Mouse (Mus musculus) heart, adult 2 months (tissue): ENCODE data around the gene Tnfsf13. TPM values are rescaled to one million over a fixed set of nuclear protein-coding genes. Genes with fewer than 3 reads are reported as not detected.

Source experiments
- DNase-seq, 2 experiments: peaks; one replicate each; pipeline ENCODE4 v3.0.0; 2021
- H3K27ac ChIP-seq: fragments of 200-600 bp; 2 replicates; pipeline ENCODE4 v1.8.1; 2022
- H3K27me3 ChIP-seq: fragments of 200-500 bp; 2 replicates; pipeline ENCODE4 v1.6.1; 2012; ENCODE audit warnings: mild to moderate bottlenecking, low read length, inconsistent platforms, mixed read lengths; ENCODE audit not compliant: control insufficient read depth, insufficient read depth
- H3K36me3 ChIP-seq: fragments of 200-500 bp; 2 replicates; pipeline ENCODE4 v1.6.1; 2012; ENCODE audit warnings: low read length, inconsistent platforms; ENCODE audit not compliant: control insufficient read depth, insufficient read depth
- H3K4me1 ChIP-seq: fragments of 200-500 bp; 2 replicates; pipeline ENCODE4 v1.6.1; 2011; ENCODE audit warnings: low read length; ENCODE audit not compliant: control insufficient read depth, insufficient read depth
- H3K4me3 ChIP-seq: fragments of 200-600 bp; 2 replicates; pipeline ENCODE4 v1.8.1; 2022
- H3K79me2 ChIP-seq: fragments of 200-500 bp; replicated peaks from 2 replicates; pipeline ENCODE4 v1.6.1; 2012; ENCODE audit warnings: mild to moderate bottlenecking, inconsistent platforms, low read length, moderate library complexity, mixed read lengths; ENCODE audit not compliant: control insufficient read depth, insufficient read depth
- H3K9ac ChIP-seq: fragments of 200-500 bp; 2 replicates; pipeline ENCODE4 v1.6.1; 2012; ENCODE audit warnings: low read depth, mild to moderate bottlenecking, control low read depth, inconsistent platforms, low read length, mixed read lengths
- CTCF ChIP-seq: fragments of 200-600 bp; IDR thresholded peaks from 2 replicates; pipeline ENCODE4 v1.8.1; 2022; ENCODE audit warnings: antibody characterized with exemption, mild to moderate bottlenecking, moderate library complexity
- EP300 ChIP-seq: fragments of 200-500 bp; IDR thresholded peaks from 2 replicates; pipeline ENCODE4 v1.6.1; 2011; ENCODE audit warnings: low read depth, low read length, control low read depth; ENCODE audit not compliant: insufficient read depth
- POLR2A ChIP-seq: fragments of 200-500 bp; IDR thresholded peaks from 2 replicates; pipeline ENCODE4 v1.6.1; 2011; ENCODE audit warnings: mild to moderate bottlenecking, low read depth, low read length, control low read depth; ENCODE audit not compliant: insufficient read depth
- WGBS: fragments of 180-500 bp; shearing (Covaris S2); methylation state at CpG from one replicate; pipeline ENCODE4 v1.1.7; 2018; 5-methylcytosine and 5-hydroxymethylcytosine counted together
- intact Hi-C: fragments of 180-260 bp; cut with DNase I; formaldehyde crosslinking; loops from one replicate; pipeline ENCODE4 v1.15.1; 2025
- polyA plus RNA-seq: library from polyadenylated mRNA; depleted of rRNA; stranded (reverse); fragments of >200 nt; gene quantifications from 2 replicates; pipeline ENCODE4 v1.2.3, GENCODE M21; 2012
- total RNA-seq, 2 experiments: library from RNA; stranded (reverse); gene quantifications; 2 replicates each; pipeline ENCODE4 v1.2.3; 2021

Gene Tnfsf13
- total and polyA plus RNA-seq, 3 experiments = 1.4 to 3.2 (median 2.9) TPM

GRCm38 (mm10) chr11:69712954-69713672 is 27.5 kb upstream of the Tnfsf13 start:
- no peaks in the 10 kb centered on the region for H3K79me2 ChIP-seq
- no peaks in the 10 kb centered on the region for H3K27me3 ChIP-seq
- no peak overlapping the region for H3K4me3 ChIP-seq
- H3K27ac ChIP-seq = no peak overlapping the region
- no peak overlapping the region for H3K9ac ChIP-seq
- intact Hi-C loops = no loop called here
- no peaks in the 10 kb centered on the region; the same call in 1 of the 2 replicates for H3K4me1 ChIP-seq
- DNase-seq = no peak
- no peaks in the 10 kb centered on the region for H3K36me3 ChIP-seq
- TF ChIP-seq POLR2A = no peak
- no peak for TF ChIP-seq CTCF
- TF ChIP-seq EP300 = no peak
- WGBS = 88% methylated on average over 20 of the region's 20 CpGs

DNA sequence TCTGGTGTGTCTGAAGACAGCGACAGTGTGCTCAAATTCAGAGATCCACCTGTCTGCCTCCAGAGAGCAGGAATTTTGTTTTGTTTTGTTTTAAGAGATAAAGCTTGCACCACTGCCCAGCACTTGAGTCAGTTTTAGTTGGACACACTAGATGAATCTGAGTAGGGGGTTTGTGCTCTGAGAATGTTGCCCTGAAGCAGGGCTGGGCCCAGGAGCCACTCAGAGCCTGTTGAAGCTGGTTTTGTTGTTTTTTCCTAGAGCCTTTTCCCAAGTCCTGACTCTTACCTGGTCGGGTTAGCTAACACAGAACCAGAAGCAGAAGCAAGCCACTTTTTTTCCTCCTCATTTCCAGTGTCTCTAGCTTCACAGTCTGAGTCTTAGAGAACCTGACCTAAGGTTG is 25.5 kb upstream of the Tnfsf13 start:
- no peak overlapping the region for H3K4me3 ChIP-seq
- H3K27me3 ChIP-seq = no peaks in the 10 kb centered on the region
- H3K36me3 ChIP-seq = no peaks in the 10 kb centered on the region
- DNase-seq = no peak
- no peaks in the 10 kb centered on the region for H3K79me2 ChIP-seq
- WGBS = 76% methylated on average over 2 of the region's 2 CpGs
- intact Hi-C loops = no loop called here
- peaks cover 4% of the 10 kb centered on the region for H3K4me1 ChIP-seq
- no peak overlapping the region for H3K9ac ChIP-seq
- TF ChIP-seq POLR2A (no peak), CTCF (no peak), EP300 (no peak)
- H3K27ac ChIP-seq = no peak overlapping the region

- DNase-seq = no peak
Measured at GRCm38 (mm10) chr11:69710470-69710869, 24.9 kb upstream of the Tnfsf13 start.

DNA sequence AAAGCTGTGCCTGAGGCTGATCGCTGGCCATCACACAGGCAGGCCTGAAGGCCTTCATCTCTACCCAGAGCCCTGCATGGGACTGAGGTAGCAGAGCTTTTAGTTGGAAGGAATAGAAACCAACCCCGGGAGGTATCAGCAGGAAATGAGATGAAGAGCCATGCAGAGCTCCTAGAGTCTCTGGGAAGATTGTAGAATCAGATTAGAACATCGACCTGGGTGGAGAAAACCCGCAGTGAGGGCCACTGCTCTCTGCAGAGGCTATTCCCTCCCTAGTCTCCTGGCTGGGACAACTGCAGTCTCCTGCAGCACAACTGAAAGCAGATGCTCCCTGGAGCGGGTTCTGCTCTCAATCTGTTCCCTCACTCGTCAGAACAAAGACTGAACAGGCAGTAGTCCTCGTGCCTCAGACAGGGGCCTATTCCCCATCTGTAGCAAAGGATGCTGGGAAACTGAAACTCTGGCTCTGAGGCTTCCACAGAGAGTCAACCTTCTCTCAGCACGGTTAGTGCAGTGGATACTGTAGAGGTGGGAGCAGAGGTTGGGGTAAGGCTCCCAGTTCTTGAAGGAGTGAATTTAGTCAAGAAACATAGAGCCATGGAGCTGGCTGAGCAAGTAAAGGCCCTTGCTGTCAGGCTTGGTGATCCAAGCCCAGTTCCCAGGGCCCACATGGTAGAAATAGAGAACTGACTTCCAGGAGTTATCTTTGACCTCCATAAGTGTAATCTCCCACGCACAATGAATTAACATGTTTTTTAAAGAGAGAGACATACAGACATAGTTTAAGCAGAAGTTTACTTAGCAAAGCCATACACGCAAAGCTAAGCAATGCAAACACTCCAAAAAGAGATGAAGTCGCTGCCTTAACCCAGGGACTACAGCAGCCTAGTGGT is 24.2 kb upstream of the Tnfsf13 start:
- H3K79me2 ChIP-seq = no peaks in the 10 kb centered on the region
- TF ChIP-seq EP300 = no peak
- TF ChIP-seq POLR2A = no peak
- no peak for TF ChIP-seq CTCF
- H3K27me3 ChIP-seq = no peaks in the 10 kb centered on the region
- no peaks in the 10 kb centered on the region for H3K36me3 ChIP-seq
- H3K4me1 ChIP-seq = peaks cover 4% of the 10 kb centered on the region; the same call in 1 of the 2 replicates
- WGBS = 57% methylated on average over 11 of the region's 11 CpGs
- no peak overlapping the region for H3K9ac ChIP-seq
- DNase-seq = no peak
- H3K4me3 ChIP-seq = no peak overlapping the region
- no peak overlapping the region for H3K27ac ChIP-seq
- intact Hi-C loops = no loop called here

More at GRCm38 (mm10) chr11:69710470-69710869, 24.9 kb upstream of the Tnfsf13 start:
- Histone ChIP-seq H3K4me1 (peaks cover 4% of the 10 kb centered on the region), H3K27me3 (no peaks in the 10 kb centered on the region), H3K79me2 (no peaks in the 10 kb centered on the region), H3K4me3 (no peak overlapping the region), H3K36me3 (no peaks in the 10 kb centered on the region), H3K27ac (no peak overlapping the region), H3K9ac (no peak overlapping the region)
- WGBS = 88% methylated on average over 3 of the region's 3 CpGs
- no peak for TF ChIP-seq POLR2A
- TF ChIP-seq EP300 = no peak
- no peak for TF ChIP-seq CTCF
- intact Hi-C loops = no loop called here

DNA sequence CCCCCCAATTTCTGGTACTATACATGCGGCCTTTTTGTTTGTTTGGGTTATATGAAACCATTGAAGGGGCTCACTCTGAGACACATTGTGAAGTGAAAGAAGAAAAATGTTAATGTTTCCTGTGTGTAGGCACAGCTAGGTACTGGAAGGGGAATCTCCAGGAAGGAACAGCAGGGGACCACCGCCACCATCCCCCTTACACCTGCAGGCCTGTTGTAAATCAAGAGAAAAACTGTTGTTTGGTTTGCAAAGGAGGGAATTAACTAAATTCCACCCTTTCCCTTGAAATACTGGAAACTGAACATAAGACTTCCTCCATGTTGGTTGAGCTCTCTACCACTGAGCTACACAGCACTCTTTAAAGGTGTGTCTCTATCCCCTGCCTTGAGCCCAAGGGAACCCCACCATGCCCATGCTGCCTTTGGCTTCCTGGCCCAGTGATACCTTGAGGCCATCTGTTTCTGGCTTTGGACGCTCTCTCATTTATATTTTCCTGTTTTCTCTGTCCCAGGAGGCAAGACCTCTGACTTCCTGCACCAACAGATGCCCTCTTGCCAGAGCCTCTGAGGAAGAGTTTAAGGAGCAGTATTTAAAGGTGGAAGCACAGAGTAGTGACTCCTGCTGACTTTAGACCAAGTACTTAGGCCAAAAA is 23.2 kb upstream of the Tnfsf13 start:
- 76% methylated on average over 3 of the region's 3 CpGs for WGBS
- H3K79me2 ChIP-seq = no peaks in the 10 kb centered on the region
- H3K4me1 ChIP-seq = peaks cover 4% of the 10 kb centered on the region; the same call in 1 of the 2 replicates
- H3K9ac ChIP-seq = no peak overlapping the region
- DNase-seq = no peak
- no peaks in the 10 kb centered on the region for H3K27me3 ChIP-seq
- H3K36me3 ChIP-seq = no peaks in the 10 kb centered on the region
- H3K4me3 ChIP-seq = no peak overlapping the region
- TF ChIP-seq EP300 = no peak
- no peak for TF ChIP-seq POLR2A
- TF ChIP-seq CTCF = no peak
- intact Hi-C loops = no loop called here
- no peak overlapping the region for H3K27ac ChIP-seq
